Mouse (Mus musculus) olfactory bulb, adult 2 months (tissue): ENCODE data around the gene Ppfibp1.

Experiments used
- CTCF ChIP-seq: fragments of 200-500 bp; IDR thresholded peaks from 2 replicates; pipeline ENCODE4 v1.5.1; 2012; ENCODE audit warnings: low read depth, mild to moderate bottlenecking, low read length, moderate library complexity; ENCODE audit not compliant: insufficient read depth
- POLR2A ChIP-seq: fragments of 200-500 bp; IDR thresholded peaks from 2 replicates; pipeline ENCODE4 v1.6.1; 2012; ENCODE audit warnings: mild to moderate bottlenecking, low read depth, low read length, moderate library complexity; ENCODE audit not compliant: insufficient read depth

DNA sequence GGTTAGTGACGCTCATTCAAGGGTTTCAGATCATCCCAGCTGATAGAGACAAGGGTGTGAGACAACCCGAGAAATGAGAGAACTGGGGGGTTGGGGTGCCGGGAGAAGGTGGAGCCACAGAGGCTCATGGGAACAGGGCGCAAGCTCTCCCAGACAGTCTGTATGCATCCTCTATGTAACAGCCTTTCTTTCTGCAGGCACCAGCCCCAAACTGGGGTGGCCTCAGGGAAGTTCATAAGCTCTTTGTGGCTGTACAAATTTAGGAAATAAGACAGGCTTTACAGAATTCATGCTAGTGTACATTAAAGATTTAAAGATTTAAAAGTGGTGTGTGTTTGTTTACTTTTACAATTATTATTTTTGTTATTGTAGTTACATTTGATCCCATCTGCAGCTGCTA, 8.0 kb upstream of the Ppfibp1 start:
- TF ChIP-seq CTCF (no peak), POLR2A (no peak)
